Mouse (Mus musculus) lung, adult 2 months (tissue): ENCODE measurements around the gene Slc25a13.

ENCODE experiments used
- CTCF ChIP-seq: fragments of 200-500 bp; IDR thresholded peaks from 2 replicates; pipeline ENCODE4 v1.5.1; 2011; ENCODE audit warnings: mild to moderate bottlenecking, low read length, control low read depth; ENCODE audit not compliant: insufficient read depth
- POLR2A ChIP-seq: fragments of 200-500 bp; IDR thresholded peaks from 2 replicates; pipeline ENCODE4 v1.6.1; 2011; ENCODE audit warnings: low read depth, mild to moderate bottlenecking, control low read depth, low read length, borderline replicate concordance; ENCODE audit errors: extremely low read depth

GRCm38 (mm10) chr6:6217286-6217625 is 283 bp upstream of the Slc25a13 start:
- TF ChIP-seq POLR2A, result no peak
- no peak for TF ChIP-seq CTCF
